Mouse (Mus musculus): ENCODE data around the gene Heatr5a.

Heatr5a gene

GRCm38 (mm10) chr12:51851617-51852016 lies 119.5 kb downstream of the Heatr5a start:
- no peak for ATAC-seq (ENCODE audit: insufficient number of reproducible peaks, low FRiP score, low TSS enrichment)

DNA sequence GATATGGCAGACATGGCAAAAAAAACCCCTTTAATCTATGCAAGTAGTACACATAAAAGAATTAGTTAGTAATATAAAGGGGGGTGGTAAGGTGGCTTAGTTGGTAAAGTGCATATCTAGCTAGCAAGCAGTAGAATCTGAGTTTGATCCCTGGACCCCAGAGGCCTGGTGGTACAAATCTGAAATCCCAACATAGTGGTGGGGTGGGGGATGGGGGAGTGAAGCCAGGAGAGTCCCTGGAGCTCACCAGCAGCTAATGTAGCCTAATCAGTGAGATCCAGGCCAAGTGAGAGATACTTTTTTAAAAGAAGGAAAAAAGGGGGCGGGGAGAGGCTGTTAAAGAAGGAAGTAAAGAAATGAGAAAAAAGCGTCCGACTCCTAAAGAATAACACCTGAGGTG lies 120.0 kb downstream of the Heatr5a start:
- ATAC-seq (ENCODE audit: insufficient number of reproducible peaks, low FRiP score, low TSS enrichment), result no peak

- ATAC-seq (ENCODE audit: insufficient number of reproducible peaks, low FRiP score, low TSS enrichment), result no peak
These were observed 120.8 kb downstream of the Heatr5a start for GRCm38 (mm10) chr12:51850339-51850738.

GRCm38 (mm10) chr12:51849902-51850301 lies 121.2 kb downstream of the Heatr5a start:
- ATAC-seq (ENCODE audit: insufficient number of reproducible peaks, low FRiP score, low TSS enrichment), result no peak

GRCm38 (mm10) chr12:51847953-51848680 lies 123.0 kb downstream of the Heatr5a start:
- no peak for ATAC-seq (ENCODE audit: insufficient number of reproducible peaks, low FRiP score, low TSS enrichment)

GRCm38 (mm10) chr12:51845261-51845660 lies 125.9 kb downstream of the Heatr5a start:
- ATAC-seq (ENCODE audit: insufficient number of reproducible peaks, low FRiP score, low TSS enrichment), result no peak

DNA sequence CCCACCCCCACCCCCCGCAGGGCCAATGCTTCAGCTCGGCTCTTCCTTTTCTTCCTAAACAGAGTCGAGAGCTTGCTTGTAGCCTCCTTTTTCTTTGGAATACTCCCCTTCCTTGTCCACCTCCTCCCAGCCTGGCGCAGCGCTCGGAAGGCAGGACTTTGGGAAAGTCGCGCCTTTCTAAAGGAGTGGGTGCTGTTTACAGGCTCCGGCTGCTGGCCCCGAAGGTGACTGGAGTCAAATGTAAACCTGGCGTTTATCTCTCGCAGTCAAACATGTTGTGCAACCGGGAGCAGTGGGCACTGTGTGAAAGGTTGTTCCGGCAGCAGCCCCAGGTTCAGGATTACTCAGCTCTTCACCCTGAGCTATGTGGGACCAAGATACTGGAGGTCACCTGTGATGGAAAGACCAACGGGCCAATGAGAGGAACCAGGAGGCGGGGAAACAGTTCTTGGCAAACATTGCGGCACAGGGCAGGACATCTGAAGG lies 126.3 kb downstream of the Heatr5a start:
- ATAC-seq (ENCODE audit: insufficient number of reproducible peaks, low FRiP score, low TSS enrichment), result peak; percentile 100

GRCm38 (mm10) chr12:51843576-51844520 lies 127.3 kb downstream of the Heatr5a start:
- ATAC-seq (ENCODE audit: insufficient number of reproducible peaks, low FRiP score, low TSS enrichment), result no peak

DNA sequence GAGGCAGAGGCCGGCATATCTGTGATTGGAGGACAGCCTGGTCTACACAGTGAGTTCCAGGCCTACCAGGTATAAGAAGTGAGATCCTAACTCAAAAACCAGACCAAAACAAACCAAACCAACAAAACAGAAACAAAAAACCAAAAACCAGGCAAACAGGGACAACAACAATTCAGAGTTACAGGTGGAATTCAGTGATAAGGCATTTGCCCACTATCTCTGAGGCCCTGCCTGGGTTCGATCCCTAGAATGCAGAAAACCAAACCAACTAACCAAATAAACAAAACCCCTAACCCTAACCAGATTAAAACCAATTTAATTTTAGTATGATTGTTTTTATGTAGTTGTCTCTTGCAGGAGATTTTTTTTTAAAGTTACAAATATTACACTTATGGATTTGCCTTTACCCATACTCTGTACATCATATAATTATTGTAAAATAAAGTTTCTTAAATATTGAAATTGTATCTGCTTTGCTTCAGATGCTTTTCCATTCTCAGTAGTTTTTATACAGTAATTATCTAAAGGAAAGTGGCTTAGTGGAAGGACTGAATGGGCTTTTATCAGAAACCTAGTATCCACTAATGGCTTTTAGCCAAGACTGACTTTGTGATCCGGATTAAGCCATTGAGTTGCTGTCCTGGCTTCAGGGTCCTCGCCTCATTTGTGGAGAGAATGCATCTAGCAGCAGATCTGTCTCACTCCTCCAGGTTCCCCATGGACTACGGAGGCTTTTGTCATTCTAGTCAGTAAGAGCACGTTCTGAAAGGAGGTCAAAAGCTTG lies 128.8 kb downstream of the Heatr5a start:
- ATAC-seq (ENCODE audit: insufficient number of reproducible peaks, low FRiP score, low TSS enrichment), result no peak

DNA sequence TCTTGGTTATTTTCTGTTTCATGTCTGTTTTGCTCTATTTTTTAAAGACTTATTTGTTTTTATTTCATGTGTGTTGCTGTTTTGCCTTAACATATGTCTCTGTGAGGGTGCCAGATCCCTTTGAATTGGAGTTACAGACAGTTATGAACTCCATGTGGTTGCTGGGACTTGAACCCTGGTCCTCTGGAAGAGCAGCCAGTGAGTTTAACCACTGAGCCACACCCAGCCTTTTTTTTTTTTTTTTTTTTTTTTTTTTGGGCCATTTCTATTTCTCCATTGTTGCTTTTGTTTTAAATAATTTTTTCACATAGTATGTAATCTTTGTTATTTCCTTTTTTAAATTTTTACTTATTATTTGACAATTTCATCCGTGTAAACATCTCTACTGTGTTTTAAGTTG lies 131.3 kb downstream of the Heatr5a start:
- no peak for ATAC-seq (ENCODE audit: insufficient number of reproducible peaks, low FRiP score, low TSS enrichment)

GRCm38 (mm10) chr12:51835219-51835618 lies 135.9 kb downstream of the Heatr5a start:
- ATAC-seq (ENCODE audit: insufficient number of reproducible peaks, low FRiP score, low TSS enrichment), result no peak

DNA sequence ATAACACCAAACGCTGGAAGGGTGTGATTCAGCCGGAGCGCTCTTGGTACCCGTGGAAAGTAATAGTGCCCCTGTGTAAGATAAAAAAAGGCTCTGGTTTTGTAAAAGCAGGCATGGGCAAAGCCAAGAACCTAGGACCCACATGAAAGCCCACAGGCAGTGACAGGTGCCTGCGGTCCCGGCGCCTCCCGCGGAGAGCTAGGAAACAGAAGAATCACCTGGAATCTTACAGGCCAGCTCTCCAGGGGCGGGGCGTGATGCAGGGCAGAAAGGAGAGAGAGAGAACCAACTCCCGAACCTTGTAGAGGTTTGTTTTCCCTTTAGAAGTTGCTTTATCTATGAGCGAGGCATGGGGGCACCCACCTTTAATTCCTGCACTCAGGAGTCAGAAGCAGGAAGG lies 139.2 kb downstream of the Heatr5a start:
- no peak for ATAC-seq (ENCODE audit: insufficient number of reproducible peaks, low FRiP score, low TSS enrichment)

DNA sequence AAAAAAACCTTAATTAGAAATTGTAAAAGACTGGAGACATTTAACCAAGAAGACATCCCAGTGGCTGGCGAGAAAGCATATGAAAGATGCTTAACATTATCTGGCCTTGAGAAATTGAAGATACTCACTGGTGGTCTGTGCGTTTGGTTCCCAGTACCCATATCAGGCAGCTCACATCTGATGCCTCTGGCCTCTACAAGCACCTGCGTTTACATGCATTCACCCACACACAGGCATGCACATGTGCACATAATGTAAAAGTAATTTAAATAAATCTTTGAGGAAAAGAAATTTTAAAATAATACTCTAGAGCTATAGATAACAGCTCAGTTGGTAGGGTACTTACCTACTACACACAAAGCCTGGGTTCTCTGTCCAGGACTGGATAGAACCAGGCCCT lies 139.8 kb downstream of the Heatr5a start:
- no peak for ATAC-seq (ENCODE audit: insufficient number of reproducible peaks, low FRiP score, low TSS enrichment)

DNA sequence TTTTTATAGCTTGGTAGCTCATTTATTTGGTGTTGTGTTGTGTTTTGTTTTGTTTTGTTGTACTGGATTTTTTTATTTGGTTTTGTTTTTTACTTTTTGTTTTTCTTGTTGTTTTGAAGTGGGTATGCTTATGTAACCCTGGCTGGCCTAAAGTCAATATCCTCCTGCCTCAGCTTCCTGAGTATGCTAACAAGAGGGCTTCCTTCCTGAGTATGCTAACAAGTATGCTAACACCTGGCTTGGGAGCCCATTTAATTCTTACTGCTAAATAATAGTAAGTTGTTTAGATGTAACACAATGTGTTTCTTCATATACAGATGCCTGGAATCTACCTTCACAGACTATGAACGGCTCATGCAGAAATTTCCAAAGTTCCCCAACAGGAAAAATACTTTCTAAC lies 140.4 kb downstream of the Heatr5a start:
- ATAC-seq (ENCODE audit: insufficient number of reproducible peaks, low FRiP score, low TSS enrichment), result no peak

GRCm38 (mm10) chr12:51830077-51830402 lies 141.1 kb downstream of the Heatr5a start:
- ATAC-seq (ENCODE audit: insufficient number of reproducible peaks, low FRiP score, low TSS enrichment), result peak; percentile 28

DNA sequence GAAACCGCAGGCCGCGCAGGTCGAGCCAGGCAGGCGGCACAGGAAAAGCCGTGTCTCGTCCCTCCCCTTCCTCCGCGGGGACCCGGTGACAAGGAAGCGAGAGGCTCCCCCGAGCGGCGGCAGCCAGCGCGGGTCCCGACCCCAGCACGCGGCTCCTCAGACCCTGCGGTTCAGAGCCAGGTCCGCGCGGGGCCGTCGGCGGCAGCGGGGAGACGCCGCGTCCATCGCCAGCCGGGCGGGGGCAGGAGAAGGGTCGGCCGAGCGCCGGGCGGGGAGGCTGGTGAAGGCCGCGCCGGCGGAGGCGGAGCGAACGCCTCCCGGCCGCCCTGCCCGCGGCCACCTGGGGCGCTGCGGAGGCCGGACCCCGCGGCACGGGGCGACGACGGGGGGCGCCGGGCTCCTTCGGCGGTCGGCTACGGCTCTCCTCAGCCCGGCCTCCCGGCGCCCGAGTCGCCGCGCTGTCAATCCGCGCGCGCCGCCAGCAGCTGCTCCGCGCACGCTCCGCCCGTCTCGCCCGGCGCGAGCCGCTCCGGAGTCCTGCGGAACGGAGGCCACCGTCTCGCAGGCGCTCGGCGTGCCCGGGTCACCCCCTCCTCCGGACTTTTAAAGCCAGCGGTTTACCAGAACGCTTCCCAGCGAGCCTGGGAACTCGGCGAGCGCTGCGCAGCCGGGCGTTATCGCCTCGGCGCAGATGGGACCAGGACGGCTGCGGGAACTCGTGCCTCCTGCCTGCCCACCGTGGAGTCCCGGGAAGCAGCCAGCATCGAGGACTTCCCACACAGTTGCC lies 141.6 kb downstream of the Heatr5a start, which contains the start of gene Hectd1:
Hectd1 (minus strand) TSS at position 247 of the 787 bp plus-strand sequence.
- ATAC-seq (ENCODE audit: insufficient number of reproducible peaks, low FRiP score, low TSS enrichment), result peak; percentile 78

DNA sequence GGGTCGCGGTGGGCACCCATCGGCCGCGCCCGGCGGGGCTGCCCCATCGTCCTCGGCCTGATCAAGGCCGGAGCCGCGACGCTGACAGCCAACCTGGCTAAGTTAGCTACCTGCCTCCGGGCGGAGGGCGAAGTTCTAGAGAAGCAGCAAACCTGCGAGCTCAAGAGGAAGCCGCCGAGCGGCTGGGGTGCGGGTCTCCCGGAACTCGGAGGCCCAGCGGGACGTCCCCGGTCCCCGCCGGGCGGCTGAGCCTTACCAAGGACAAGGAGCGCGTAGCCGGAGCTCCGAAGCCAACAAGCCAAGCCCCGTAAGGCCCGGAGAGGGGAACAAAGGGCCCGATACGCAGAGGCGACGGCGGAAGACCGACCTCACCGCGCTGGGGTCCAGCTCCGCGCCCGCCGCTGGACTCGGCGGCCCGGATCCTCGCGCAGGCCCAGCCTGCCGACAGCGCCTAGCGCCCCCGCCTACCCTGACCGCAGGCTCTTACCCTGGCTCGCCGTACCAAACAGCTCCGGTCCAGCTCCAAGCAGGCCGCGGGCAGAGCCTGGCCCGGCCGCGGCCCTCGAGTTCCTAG lies 142.3 kb downstream of the Heatr5a start:
- ATAC-seq (ENCODE audit: insufficient number of reproducible peaks, low FRiP score, low TSS enrichment), result peak; percentile 68

DNA sequence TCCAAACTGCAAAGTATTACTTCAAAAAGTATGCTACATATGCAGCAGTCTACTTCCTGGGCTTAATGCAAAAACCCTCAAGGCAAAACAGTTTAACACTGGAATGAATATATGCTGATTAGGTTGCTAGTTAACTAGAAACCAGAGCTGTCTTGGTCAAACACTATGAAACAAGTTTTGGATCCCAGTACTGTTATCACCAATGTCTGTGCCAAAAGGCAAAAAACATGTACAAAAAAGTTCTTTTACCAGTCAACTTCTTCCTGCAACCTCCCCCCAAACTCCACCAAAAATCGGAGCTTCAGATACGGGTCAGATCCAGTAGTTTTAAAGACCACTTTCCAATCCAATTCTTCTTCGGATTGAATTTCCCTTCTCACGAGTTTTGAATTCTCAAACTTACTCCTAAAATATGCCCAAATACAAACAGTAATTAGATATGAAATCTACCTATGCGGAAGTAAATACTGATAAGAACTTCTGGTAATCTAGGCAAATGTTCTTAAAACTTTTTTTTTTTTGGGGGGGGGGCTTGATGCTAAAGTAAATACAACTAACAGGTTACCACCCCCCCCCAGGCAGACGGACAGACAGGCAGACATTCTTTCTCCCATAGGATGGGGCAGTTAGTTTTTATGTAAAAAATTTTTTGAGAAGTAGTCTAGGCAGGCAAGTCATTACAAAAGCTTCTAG lies 143.0 kb downstream of the Heatr5a start:
- ATAC-seq (ENCODE audit: insufficient number of reproducible peaks, low FRiP score, low TSS enrichment), result no peak
